Mouse (Mus musculus) stomach, postnatal 0 days (tissue): Measurements from ENCODE around the gene P3h3. TPM values are rescaled to one million over a fixed set of nuclear protein-coding genes. Genes with fewer than 3 reads are reported as not detected.

Experiments
- ATAC-seq: fragments of 200-750 bp; cut with Nextera tagmentation; 2 replicates; pipeline ENCODE4 v1.8.0; 2017; ENCODE audit not compliant: low FRiP score, low TSS enrichment
- DNase-seq: peaks from one replicate; pipeline ENCODE4 v3.0.0-alpha.2; 2016; ENCODE audit warnings: low spot score
- H3K27ac ChIP-seq: fragments of 300-500 bp; sonication (generic); replicated peaks from 2 replicates; pipeline ENCODE4 v1.5.1; 2014; ENCODE audit warnings: mild to moderate bottlenecking, control low read depth
- H3K27me3 ChIP-seq: fragments of 300-500 bp; sonication (generic); 2 replicates; pipeline ENCODE4 v1.6.1; 2014; ENCODE audit warnings: low read length; ENCODE audit not compliant: control insufficient read depth, insufficient read depth
- H3K36me3 ChIP-seq: fragments of 300-500 bp; sonication (generic); 2 replicates; pipeline ENCODE4 v1.6.1; 2014; ENCODE audit warnings: low read length, mixed read lengths; ENCODE audit not compliant: control insufficient read depth, insufficient read depth
- H3K4me1 ChIP-seq: fragments of 300-500 bp; sonication (generic); replicated peaks from 2 replicates; pipeline ENCODE4 v1.6.1; 2014; ENCODE audit warnings: antibody characterized with exemption; ENCODE audit not compliant: control insufficient read depth, insufficient read depth
- H3K4me2 ChIP-seq: fragments of 300-500 bp; sonication (generic); replicated peaks from 2 replicates; pipeline ENCODE4 v1.6.1; 2014; ENCODE audit warnings: low read depth, mild to moderate bottlenecking, control low read depth, moderate library complexity
- H3K4me3 ChIP-seq: fragments of 300-500 bp; sonication (generic); 2 replicates; pipeline ENCODE4 v1.5.1; 2014; ENCODE audit warnings: low read depth, low read length, control low read depth
- H3K9ac ChIP-seq: fragments of 300-500 bp; sonication (generic); 2 replicates; pipeline ENCODE4 v1.6.1; 2014; ENCODE audit warnings: mild to moderate bottlenecking, low read length, control low read depth, mixed read lengths
- H3K9me3 ChIP-seq: fragments of 300-500 bp; sonication (generic); 2 replicates; pipeline ENCODE4 v1.6.1; 2016; ENCODE audit warnings: low read length; ENCODE audit not compliant: control insufficient read depth
- CTCF ChIP-seq: IDR thresholded peaks from 2 replicates; pipeline ENCODE4 v1.5.1; 2016; ENCODE audit warnings: antibody characterized with exemption, low read depth, mild to moderate bottlenecking, moderate library complexity
- EP300 ChIP-seq: optimal IDR thresholded peaks from 2 replicates; pipeline ENCODE3; 2016; ENCODE audit warnings: antibody characterized with exemption
- WGBS: fragments of 180-500 bp; shearing (Covaris S2); extraction: QIAGEN DNeasy Blood & Tissue Kit; methylation state at CpG from one replicate; pipeline ENCODE4 v1.1.7; 2014; 5-methylcytosine and 5-hydroxymethylcytosine counted together
- polyA plus RNA-seq: library from polyadenylated mRNA; unstranded; fragments of >200 nt; fragmentation: Nextera tagmentation; extraction: Ambion mirVana; gene quantifications from 2 replicates; pipeline ENCODE4 v1.2.1, GENCODE M21; 2015

P3h3 gene
- polyA plus RNA-seq, 1 experiment from 2014 or later = 9.7 TPM

- Histone ChIP-seq H3K4me3 (peak overlapping the region; percentile 72), H3K9ac (no peak overlapping the region), H3K36me3 (no peaks in the 10 kb centered on the region), H3K27me3 (no peaks in the 10 kb centered on the region; the same call in 1 of the 2 replicates), H3K27ac (0 out of 2 replicates have a peak overlapping the region, but pooled peaks have one; percentile 13), H3K4me1 (no peaks in the 10 kb centered on the region), H3K9me3 (no peaks in the 10 kb centered on the region), H3K4me2 (peak overlapping the region; percentile 82)
- TF ChIP-seq EP300 = no peak
- no peak for TF ChIP-seq CTCF
- ATAC-seq (no peak), DNase-seq (no peak)
- WGBS = 29% methylated on average over 26 of the region's 26 CpGs
Observed at GRCm38 (mm10) chr6:124857840-124858530, 433 bp upstream of the P3h3 start.

DNA sequence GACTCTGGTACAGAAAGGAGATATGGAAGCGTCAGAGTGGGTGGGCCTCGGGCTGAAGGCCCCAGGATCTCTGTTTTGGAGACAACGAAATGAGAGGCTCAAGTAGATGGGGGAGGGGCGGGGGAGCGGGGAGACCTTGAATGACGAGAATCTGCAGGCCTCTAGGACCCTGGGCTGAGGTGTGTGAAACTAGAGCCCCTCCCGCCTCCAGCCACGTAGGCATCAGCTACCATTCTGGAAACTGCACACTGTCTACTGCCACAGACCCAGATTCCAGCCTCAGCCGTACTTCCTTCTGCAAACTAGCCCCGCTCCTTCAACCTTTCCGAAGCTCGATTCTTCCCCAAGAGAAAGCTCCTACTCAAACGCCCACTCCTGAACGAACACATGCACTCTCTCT lies 1.2 kb downstream of the P3h3 start:
- WGBS = 10% methylated on average over 14 of the region's 14 CpGs
- Histone ChIP-seq H3K4me1 (no peaks in the 10 kb centered on the region), H3K27ac (no peak overlapping the region), H3K9me3 (no peaks in the 10 kb centered on the region), H3K9ac (no peak overlapping the region), H3K4me2 (peak overlapping the region; percentile 82), H3K27me3 (no peaks in the 10 kb centered on the region), H3K4me3 (peak overlapping the region; percentile 72), H3K36me3 (no peaks in the 10 kb centered on the region)
- DNase-seq (no peak), ATAC-seq (0 out of 2 replicates have a peak, but pooled peaks have one; percentile 21)
- TF ChIP-seq CTCF (no peak), EP300 (no peak)

DNA sequence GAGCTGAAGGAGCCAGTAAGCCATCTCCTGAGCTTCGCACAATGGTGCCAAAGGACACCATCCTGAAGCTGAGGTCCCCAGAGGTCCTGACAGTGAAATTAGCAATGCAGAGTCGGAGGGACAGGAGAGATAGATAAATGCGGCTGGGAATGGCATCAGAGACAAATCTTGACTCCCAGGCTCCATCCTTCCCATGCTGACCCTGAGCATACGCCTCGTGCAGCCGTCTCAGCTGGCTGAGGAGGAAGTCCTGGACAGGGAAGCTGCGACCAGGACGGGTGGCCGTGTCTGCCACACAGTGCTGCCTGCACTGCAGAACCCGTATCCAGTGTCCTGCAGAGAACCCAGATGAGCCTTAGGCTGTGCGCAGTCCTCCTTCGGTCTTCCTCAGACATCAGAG lies 2.9 kb downstream of the P3h3 start:
- no peaks in the 10 kb centered on the region for H3K27me3 ChIP-seq
- 0 out of 2 replicates have a peak overlapping the region, but pooled peaks have one; percentile 18 for H3K9ac ChIP-seq
- TF ChIP-seq CTCF = no peak
- TF ChIP-seq EP300 = no peak
- H3K4me3 ChIP-seq = no peak overlapping the region
- 72% methylated on average over 12 of the region's 12 CpGs for WGBS
- ATAC-seq (no peak), DNase-seq (no peak)
- H3K27ac ChIP-seq = no peak overlapping the region
- no peaks in the 10 kb centered on the region for H3K36me3 ChIP-seq
- no peak overlapping the region for H3K4me2 ChIP-seq
- no peaks in the 10 kb centered on the region for H3K4me1 ChIP-seq
- no peaks in the 10 kb centered on the region for H3K9me3 ChIP-seq

GRCm38 (mm10) chr6:124850535-124850934 lies 7.0 kb downstream of the P3h3 start:
- no peak overlapping the region for H3K9ac ChIP-seq
- no peaks in the 10 kb centered on the region for H3K9me3 ChIP-seq
- H3K27me3 ChIP-seq = no peaks in the 10 kb centered on the region
- no peak for TF ChIP-seq CTCF
- TF ChIP-seq EP300 = no peak
- ATAC-seq (no peak), DNase-seq (no peak)
- no peak overlapping the region for H3K4me3 ChIP-seq
- no peak overlapping the region for H3K27ac ChIP-seq
- no peak overlapping the region for H3K4me2 ChIP-seq
- H3K4me1 ChIP-seq = no peaks in the 10 kb centered on the region
- no peaks in the 10 kb centered on the region for H3K36me3 ChIP-seq
- WGBS = 50% methylated on average over 8 of the region's 8 CpGs

DNA sequence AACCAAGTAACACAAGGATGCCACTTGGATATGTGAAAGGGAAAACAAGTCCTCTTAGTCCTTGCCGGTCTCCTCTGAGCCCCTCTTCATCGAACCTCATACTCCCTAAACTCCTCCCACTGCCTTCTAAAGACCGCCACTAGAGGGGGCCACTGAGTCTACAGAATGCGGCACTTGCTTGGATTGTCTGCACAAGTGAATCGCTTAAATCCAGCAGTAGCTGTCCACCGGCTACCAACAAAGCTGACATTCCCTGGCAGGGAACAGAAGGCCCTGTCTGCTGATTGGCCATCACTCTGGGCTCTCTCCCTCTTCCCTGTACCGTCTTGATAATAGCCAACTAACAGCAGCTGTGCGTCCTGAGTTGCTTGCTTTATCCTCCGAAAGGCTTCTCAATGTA lies 10.2 kb downstream of the P3h3 start:
- no peak overlapping the region for H3K9ac ChIP-seq
- H3K4me2 ChIP-seq = no peak overlapping the region
- 11% methylated on average over 9 of the region's 9 CpGs for WGBS
- TF ChIP-seq CTCF (peak; percentile 99), EP300 (no peak)
- H3K27me3 ChIP-seq = no peaks in the 10 kb centered on the region
- ATAC-seq = peak; percentile 48; the same call in 1 of the 2 replicates
- peaks cover 2% of the 10 kb centered on the region; the same call in 1 of the 2 replicates for H3K36me3 ChIP-seq
- no peak overlapping the region for H3K4me3 ChIP-seq
- no peaks in the 10 kb centered on the region for H3K4me1 ChIP-seq
- no peaks in the 10 kb centered on the region for H3K9me3 ChIP-seq
- H3K27ac ChIP-seq = no peak overlapping the region
- DNase-seq = peak; percentile 91
